Mouse (Mus musculus): ENCODE measurements at regions not wholly inside any gene's neighbourhood (a gene's known extent, or its start where the extent isn't known, plus 50 kb on each side); places are given as distances from the start of the nearest gene placed in this dataset.

- TF ChIP-seq EP300 (IDR thresholded peaks at IDR 0.05; ENCODE audit: insufficient read depth, low read depth, low read length) = no peak
- TF ChIP-seq CTCF (IDR thresholded peaks at IDR 0.05; ENCODE audit: low read depth, low read length) = no peak
Measured at GRCm38 (mm10) chr17:94654634-94655033, 95.2 kb downstream of the Mettl4 start.

Measured in ES-Bruce4 (cell line).